Mouse (Mus musculus) heart, embryonic 15.5 days (tissue): ENCODE results near the gene Akap3. TPM values are rescaled to one million over a fixed set of nuclear protein-coding genes. Genes with fewer than 3 reads are reported as not detected.

Experiments
- ATAC-seq: fragments of 200-750 bp; cut with Nextera tagmentation; replicated peaks from 2 replicates; pipeline ENCODE4 v1.8.0; 2017; ENCODE audit warnings: low read depth, moderate TSS enrichment; ENCODE audit not compliant: insufficient number of reproducible peaks, insufficient read depth, low FRiP score
- H3K27ac ChIP-seq: fragments of 300-500 bp; sonication (generic); 2 replicates; pipeline ENCODE4 v1.5.1; 2015; ENCODE audit warnings: mild to moderate bottlenecking, inconsistent platforms
- H3K27me3 ChIP-seq: fragments of 300-500 bp; sonication (generic); 2 replicates; pipeline ENCODE4 v1.6.1; 2015; ENCODE audit warnings: inconsistent platforms
- H3K36me3 ChIP-seq: fragments of 300-500 bp; sonication (generic); 2 replicates; pipeline ENCODE4 v1.6.1; 2015; ENCODE audit warnings: mild to moderate bottlenecking, inconsistent platforms
- H3K4me1 ChIP-seq: fragments of 300-500 bp; sonication (generic); replicated peaks from 2 replicates; pipeline ENCODE4 v1.6.1; 2015; ENCODE audit warnings: inconsistent platforms
- H3K4me2 ChIP-seq: fragments of 300-500 bp; sonication (generic); 2 replicates; pipeline ENCODE4 v1.6.1; 2015; ENCODE audit warnings: inconsistent platforms, mild to moderate bottlenecking, moderate library complexity
- H3K4me3 ChIP-seq: fragments of 300-500 bp; sonication (generic); 2 replicates; pipeline ENCODE4 v1.5.1; 2015; ENCODE audit warnings: mild to moderate bottlenecking, inconsistent platforms
- H3K9ac ChIP-seq: fragments of 300-500 bp; sonication (generic); 2 replicates; pipeline ENCODE4 v1.6.1; 2015; ENCODE audit warnings: mild to moderate bottlenecking, inconsistent platforms
- H3K9me3 ChIP-seq: fragments of 300-500 bp; sonication (generic); replicated peaks from 2 replicates; pipeline ENCODE4 v1.6.1; 2016; ENCODE audit warnings: inconsistent platforms
- WGBS: fragments of 180-500 bp; shearing (Covaris S2); methylation state at CpG from one replicate; pipeline ENCODE4 v1.1.7; 2015; ENCODE audit warnings: mixed read lengths; 5-methylcytosine and 5-hydroxymethylcytosine counted together
- polyA plus RNA-seq: library from polyadenylated mRNA; unstranded; fragments of >200 nt; fragmentation: Nextera tagmentation; extraction: Ambion mirVana; gene quantifications from 2 replicates; pipeline ENCODE4 v1.2.1, GENCODE M21; 2015

Gene Akap3
- polyA plus RNA-seq, 1 experiment from 2014 or later = not detected

- 84% methylated on average over 4 of the region's 5 CpGs for WGBS
- ATAC-seq = no peak
- Histone ChIP-seq H3K4me1 (no peaks in the 10 kb centered on the region), H3K4me2 (no peak overlapping the region), H3K4me3 (no peak overlapping the region), H3K36me3 (no peaks in the 10 kb centered on the region), H3K27ac (no peak overlapping the region), H3K27me3 (no peaks in the 10 kb centered on the region), H3K9me3 (no peaks in the 10 kb centered on the region), H3K9ac (no peak overlapping the region)
These were observed 54.5 kb downstream of the Akap3 start for GRCm38 (mm10) chr6:126907378-126907777.

- 55% methylated on average over 3 of the region's 3 CpGs for WGBS
- Histone ChIP-seq H3K9ac (no peak overlapping the region), H3K4me3 (no peak overlapping the region), H3K4me1 (no peaks in the 10 kb centered on the region), H3K27me3 (no peaks in the 10 kb centered on the region), H3K9me3 (no peaks in the 10 kb centered on the region), H3K36me3 (no peaks in the 10 kb centered on the region), H3K27ac (no peak overlapping the region), H3K4me2 (no peak overlapping the region)
- ATAC-seq = no peak
These were observed 55.0 kb downstream of the Akap3 start for GRCm38 (mm10) chr6:126907876-126908275.

DNA sequence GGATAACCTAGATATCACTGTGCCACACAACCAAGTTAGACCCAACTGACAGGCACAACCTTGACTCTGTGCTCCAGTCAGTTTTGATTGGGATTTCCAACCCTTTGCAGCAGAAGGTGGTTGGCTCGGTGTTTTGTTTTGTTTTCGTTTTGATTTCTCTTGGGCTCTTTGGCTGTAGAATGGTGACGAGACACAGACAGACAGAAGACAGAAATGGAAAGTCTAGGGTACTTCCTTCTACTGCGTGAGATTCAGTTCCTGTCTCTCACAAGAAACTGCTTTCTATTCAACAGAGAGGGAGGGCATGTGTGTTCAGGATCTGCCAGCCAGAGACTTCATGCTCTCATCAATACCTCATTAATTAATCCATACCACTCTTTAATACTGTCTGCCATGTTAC is 57.8 kb downstream of the Akap3 start:
- 57% methylated on average over 4 of the region's 4 CpGs for WGBS
- no peak for ATAC-seq

GRCm38 (mm10) chr6:126914928-126915327 is 62.0 kb downstream of the Akap3 start:
- Histone ChIP-seq H3K36me3 (no peaks in the 10 kb centered on the region), H3K27ac (no peak overlapping the region), H3K4me2 (no peak overlapping the region), H3K9me3 (no peaks in the 10 kb centered on the region), H3K27me3 (no peaks in the 10 kb centered on the region), H3K4me3 (no peak overlapping the region), H3K9ac (no peak overlapping the region), H3K4me1 (no peaks in the 10 kb centered on the region)
- ATAC-seq = no peak
- 77% methylated on average over 5 of the region's 5 CpGs for WGBS

More for the DNA sequence above, 57.8 kb downstream of the Akap3 start:
- H3K4me3 ChIP-seq = no peak overlapping the region
- H3K4me2 ChIP-seq = no peak overlapping the region
- H3K9ac ChIP-seq = no peak overlapping the region
- no peaks in the 10 kb centered on the region for H3K4me1 ChIP-seq
- no peaks in the 10 kb centered on the region for H3K27me3 ChIP-seq
- no peak overlapping the region for H3K27ac ChIP-seq
- no peaks in the 10 kb centered on the region for H3K36me3 ChIP-seq
- no peaks in the 10 kb centered on the region for H3K9me3 ChIP-seq

- 0 out of 2 replicates have a peak, but pooled peaks have one; percentile 22 for ATAC-seq
- H3K9me3 ChIP-seq = no peaks in the 10 kb centered on the region
- peak within 1 kb of the TSS; percentile 55 for H3K4me2 ChIP-seq
- WGBS = 13% methylated on average over 21 of the region's 21 CpGs
- peak within 1 kb of the TSS; percentile 35 for H3K4me3 ChIP-seq
- H3K9ac ChIP-seq = no peak within 1 kb of the TSS
- no peak within 1 kb of the TSS for H3K27ac ChIP-seq
- peaks cover 4% of the 10 kb centered on the region for H3K4me1 ChIP-seq
- no peaks in the 10 kb centered on the region for H3K27me3 ChIP-seq
- peaks cover 37% of the 10 kb centered on the region for H3K36me3 ChIP-seq
These were observed 68.4 kb downstream of the Akap3 start, which contains the start of gene Dyrk4 for GRCm38 (mm10) chr6:126921111-126921881. Gene Dyrk4 (minus strand): TSS chr6:126921839.

Other genes with a start within 250 kb of the Akap3 start
- 0.18 and 0.33 TPM in 2 replicates for gene Kcna1, start 206.7 kb upstream of the Akap3 start, polyA plus RNA-seq
- gene Kcna6, start 112.4 kb upstream of the Akap3 start, polyA plus RNA-seq = 1.5 and 2.2 TPM in 2 replicates
- 329 and 410 TPM in 2 replicates for gene Ndufa9, start 4.0 kb upstream of the Akap3 start, polyA plus RNA-seq
- gene Dyrk4, start 68.7 kb downstream of the Akap3 start, polyA plus RNA-seq = 0.29 TPM in 1 of 2 replicates, not detected in the other
- 27.7 and 32.9 TPM in 2 replicates for gene Rad51ap1, start 86.5 kb downstream of the Akap3 start, polyA plus RNA-seq
- gene D6Wsu163e, start 86.9 kb downstream of the Akap3 start, polyA plus RNA-seq = 12.0 TPM in 2 replicates
- 0.08 and 0.11 TPM in 2 replicates for gene Fgf6, start 162.5 kb downstream of the Akap3 start, polyA plus RNA-seq
- gene Fgf23, start 219.8 kb downstream of the Akap3 start, polyA plus RNA-seq = 0.24 TPM in 2 replicates